Mouse (Mus musculus) left cerebral cortex, postnatal 10 days (tissue): ENCODE results near the gene Maml3. TPM values are rescaled to one million over a fixed set of nuclear protein-coding genes. Genes with fewer than 3 reads are reported as not detected.

ENCODE experiments used
- DNase-seq, 2 experiments: peaks; one replicate each; pipeline ENCODE4 v3.0.0; 2021 to 2022; ENCODE audit warnings: low spot score in 2 of 2, mixed read lengths in 1 of 2; ENCODE audit errors: extremely low spot score in 1 of 2
- intact Hi-C: fragments of 180-260 bp; cut with DNase I; formaldehyde crosslinking; loops from one replicate; pipeline ENCODE4 v1.15.1; 2025
- total RNA-seq, 2 experiments: library from RNA; stranded (reverse); gene quantifications; 2 replicates each; pipeline ENCODE4 v1.2.3; 2021

The Maml3 gene
- total RNA-seq, 2 experiments from 2014 or later: 7.2 to 7.8 TPM

DNA sequence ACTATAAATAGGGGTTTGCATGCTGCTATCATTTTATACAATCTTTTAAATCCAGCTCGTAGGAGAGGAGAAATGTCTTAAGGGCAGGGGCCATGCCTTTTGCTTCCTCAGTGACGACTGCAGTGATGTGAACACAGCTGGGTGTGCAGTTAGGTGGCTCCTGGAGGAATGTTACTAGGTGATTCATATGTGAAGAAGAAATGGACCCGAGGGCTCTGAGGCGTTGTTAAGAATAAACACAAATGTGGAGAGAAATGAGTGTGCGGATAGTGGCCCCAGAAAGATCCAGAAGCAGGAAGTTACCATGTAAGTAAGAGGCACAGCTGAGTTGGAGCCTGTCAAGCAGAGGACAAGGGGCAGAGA, 265.5 kb downstream of the Maml3 start:
- intact Hi-C loops: no loop called here
- no peak for DNase-seq

DNA sequence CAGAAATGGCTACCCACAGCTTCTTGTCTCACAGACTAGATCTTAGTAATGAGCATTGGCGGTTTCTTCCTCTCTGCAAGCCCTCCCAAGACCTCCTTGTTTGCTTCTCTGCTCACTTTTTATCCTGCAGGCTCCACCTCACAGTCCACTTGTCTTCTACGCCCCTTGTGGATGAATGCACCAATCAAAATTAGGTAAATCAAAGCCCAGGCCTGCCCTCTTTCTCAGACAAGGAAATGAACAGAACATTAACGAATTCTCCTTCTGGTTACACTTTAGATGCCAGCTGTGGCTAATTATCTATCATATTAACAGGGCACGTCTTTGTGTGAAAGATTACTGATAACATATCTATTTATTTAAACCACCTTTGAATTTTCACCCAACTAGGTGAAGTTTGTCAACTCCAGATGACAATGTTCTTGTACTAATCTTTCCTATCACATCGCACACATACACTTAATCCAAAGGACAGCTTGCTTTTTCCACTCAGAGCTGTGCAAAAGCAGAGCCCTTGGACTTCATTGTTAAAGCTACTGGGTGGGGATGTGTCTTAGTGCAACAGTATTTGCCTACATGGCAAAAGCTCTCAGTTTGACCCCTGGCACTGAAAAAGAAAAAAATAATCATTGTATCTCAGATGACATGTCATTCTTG, 266.1 kb downstream of the Maml3 start:
- intact Hi-C loops: no loop called here
- no peak for DNase-seq

- no peak for DNase-seq
Observed at GRCm38 (mm10) chr3:51832985-51833384, 271.9 kb downstream of the Maml3 start.

GRCm38 (mm10) chr3:51830821-51831429, 274.0 kb downstream of the Maml3 start:
- no peak for DNase-seq
- intact Hi-C loops: no loop called here

More at GRCm38 (mm10) chr3:51832985-51833384, 271.9 kb downstream of the Maml3 start:
- intact Hi-C loops: no loop called here

DNA sequence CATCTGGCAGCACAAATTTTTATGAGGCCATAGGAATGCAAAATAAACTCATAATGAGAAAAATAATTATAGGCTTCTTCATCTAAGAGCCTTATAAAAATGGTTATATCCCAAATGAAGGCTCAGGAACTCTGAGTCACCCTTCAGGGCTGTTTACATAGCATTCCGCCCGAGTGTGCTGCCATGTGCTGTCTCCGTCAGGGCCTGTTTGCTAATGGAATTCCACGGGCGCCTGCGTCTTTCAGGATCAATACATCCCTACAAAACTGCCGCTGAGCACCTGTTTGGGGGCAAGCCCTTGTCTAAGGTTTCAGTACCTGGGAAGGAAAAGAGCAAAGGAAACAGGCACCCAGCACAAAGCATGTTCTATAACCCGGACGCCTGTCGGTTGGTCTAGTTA, 279.3 kb downstream of the Maml3 start:
- intact Hi-C loops: no loop called here
- DNase-seq: no peak

GRCm38 (mm10) chr3:51824506-51824905, 280.4 kb downstream of the Maml3 start:
- no peak for DNase-seq

DNA sequence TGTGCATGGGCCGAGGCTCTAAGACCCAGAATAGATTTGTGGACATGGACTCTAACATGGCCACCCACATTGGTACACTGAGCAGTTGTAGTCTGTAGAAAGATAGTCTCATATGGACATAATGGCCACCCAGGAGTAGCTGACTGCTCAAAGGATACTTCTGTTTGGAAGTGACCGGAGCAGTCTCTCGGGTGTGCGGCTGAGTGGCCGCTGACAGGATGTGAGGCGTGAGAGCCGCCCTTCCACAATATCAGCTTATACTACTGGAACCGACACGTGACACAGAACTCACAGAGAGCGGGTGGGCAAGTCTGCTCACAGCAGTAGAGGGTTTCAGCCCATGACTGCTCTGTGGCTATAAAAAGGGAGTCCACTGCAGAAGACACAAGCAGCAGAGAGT, 283.3 kb downstream of the Maml3 start:
- intact Hi-C loops: no loop called here
- no peak for DNase-seq

More at GRCm38 (mm10) chr3:51824506-51824905, 280.4 kb downstream of the Maml3 start:
- intact Hi-C loops: no loop called here

- intact Hi-C loops: no loop called here
- DNase-seq: no peak
Observed at GRCm38 (mm10) chr3:51819109-51819508, 285.8 kb downstream of the Maml3 start.

GRCm38 (mm10) chr3:51817919-51818318, 287.0 kb downstream of the Maml3 start:
- intact Hi-C loops: no loop called here
- no peak for DNase-seq

DNA sequence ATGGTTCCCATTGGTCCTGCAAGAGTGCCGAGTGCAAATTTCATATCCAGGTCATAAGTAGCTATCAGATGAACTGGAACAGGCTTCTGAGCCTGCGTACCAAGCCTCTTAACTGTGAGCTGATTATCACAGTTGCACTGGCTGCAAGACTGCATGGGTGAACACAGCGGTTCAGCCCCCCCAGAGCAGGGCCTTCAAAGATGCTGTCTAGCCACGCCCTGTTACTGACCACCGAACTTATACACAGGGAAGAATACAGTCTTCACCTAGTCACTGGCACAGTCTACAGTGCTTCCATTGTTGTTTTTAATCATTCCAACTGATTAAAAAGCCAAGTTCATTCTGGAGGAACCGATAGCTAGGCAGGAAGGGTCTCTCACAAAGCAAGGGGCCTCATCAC, 287.5 kb downstream of the Maml3 start:
- DNase-seq: no peak
- intact Hi-C loops: no loop called here

- intact Hi-C loops: no loop called here
- no peak for DNase-seq
Observed at GRCm38 (mm10) chr3:51816517-51817285, 288.2 kb downstream of the Maml3 start.

DNA sequence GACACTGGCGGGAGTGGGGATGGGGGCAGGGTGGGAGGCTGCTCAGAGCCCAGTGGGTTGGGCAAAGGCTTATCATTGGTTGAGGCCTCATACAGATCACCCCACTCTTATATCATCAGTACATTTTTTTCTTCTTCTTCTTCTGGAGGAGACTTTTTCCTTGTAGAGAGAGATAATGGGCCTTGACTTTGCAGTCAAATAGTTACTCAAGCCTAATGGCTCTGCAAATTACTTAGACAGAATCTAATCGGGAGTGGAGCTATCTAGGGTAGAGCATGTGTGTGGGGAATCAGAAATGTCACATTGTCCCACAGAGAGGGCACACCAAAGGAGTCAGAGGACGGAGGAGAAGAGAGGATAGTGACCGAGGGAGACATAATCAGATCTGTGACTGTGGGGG, 290.8 kb downstream of the Maml3 start:
- no peak for DNase-seq
- intact Hi-C loops: no loop called here

GRCm38 (mm10) chr3:51813186-51813585, 291.7 kb downstream of the Maml3 start:
- no peak for DNase-seq
- intact Hi-C loops: no loop called here

- intact Hi-C loops: no loop called here
- DNase-seq: no peak
Observed at GRCm38 (mm10) chr3:51810731-51811130, 294.1 kb downstream of the Maml3 start.

- intact Hi-C loops: no loop called here
- DNase-seq: no peak
Observed at GRCm38 (mm10) chr3:51809822-51810221, 295.1 kb downstream of the Maml3 start.

DNA sequence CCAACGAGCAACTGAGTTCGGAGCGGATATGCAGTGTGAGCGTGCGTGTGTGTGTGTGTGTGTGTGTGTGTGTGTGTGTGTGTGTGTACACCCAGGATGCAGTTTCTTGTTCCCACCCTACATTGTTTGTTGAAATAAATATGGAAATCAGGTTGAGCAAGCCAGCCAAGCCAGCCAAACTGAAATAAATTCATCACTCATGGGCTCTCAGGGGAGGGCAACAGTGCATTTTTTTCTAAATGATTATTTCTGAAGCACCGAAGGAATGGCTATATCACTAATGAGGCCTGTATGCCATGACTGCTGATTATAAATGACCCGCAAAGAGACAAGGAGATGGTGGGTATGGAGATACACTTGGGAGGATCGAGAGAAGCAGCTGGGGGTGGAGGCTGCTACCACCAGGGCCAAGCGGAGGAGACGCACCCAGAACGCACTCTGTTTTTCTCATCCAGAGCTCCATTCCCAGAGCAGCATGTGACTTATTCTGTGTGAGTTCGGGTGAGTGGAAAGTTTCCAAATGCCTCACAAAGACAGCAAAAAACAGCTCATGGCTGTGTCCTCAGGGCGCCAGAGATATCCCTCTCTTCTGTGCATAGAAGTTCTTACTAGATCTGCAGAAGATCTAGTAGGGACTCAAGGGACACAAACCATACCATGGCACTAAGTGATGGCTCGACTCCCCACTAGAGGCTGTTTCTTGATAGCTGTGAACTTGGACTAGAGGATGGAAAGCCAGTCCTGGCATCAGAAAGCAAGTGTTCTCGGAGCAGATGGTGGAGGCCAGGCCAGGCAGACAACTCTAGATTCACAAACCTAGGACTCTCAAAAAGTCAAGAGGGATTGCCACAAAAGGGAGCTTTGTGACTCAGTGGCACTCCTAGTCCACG, 296.6 kb downstream of the Maml3 start:
- intact Hi-C loops: no loop called here
- no peak for DNase-seq

GRCm38 (mm10) chr3:51805488-51806318, 299.2 kb downstream of the Maml3 start:
- no peak for DNase-seq
- intact Hi-C loops: no loop called here

GRCm38 (mm10) chr3:51803903-51804302, 301.0 kb downstream of the Maml3 start:
- intact Hi-C loops: no loop called here
- DNase-seq: no peak
